Mouse (Mus musculus) heart, adult 2 months (tissue): ENCODE measurements around the gene Gm10382. TPM values are rescaled to one million over a fixed set of nuclear protein-coding genes. Genes with fewer than 3 reads are reported as not detected.
"Not testable (repeated sequence)": the region's sequence is repeated elsewhere in the genome, so short reads cannot be mapped to it uniquely, and the experiment has no call there.

Source experiments
- DNase-seq, 2 experiments: peaks; one replicate each; pipeline ENCODE4 v3.0.0; 2021
- H3K27ac ChIP-seq: fragments of 200-600 bp; 2 replicates; pipeline ENCODE4 v1.8.1; 2022
- H3K27me3 ChIP-seq: fragments of 200-500 bp; 2 replicates; pipeline ENCODE4 v1.6.1; 2012; ENCODE audit warnings: mild to moderate bottlenecking, low read length, inconsistent platforms, mixed read lengths; ENCODE audit not compliant: control insufficient read depth, insufficient read depth
- H3K36me3 ChIP-seq: fragments of 200-500 bp; 2 replicates; pipeline ENCODE4 v1.6.1; 2012; ENCODE audit warnings: low read length, inconsistent platforms; ENCODE audit not compliant: control insufficient read depth, insufficient read depth
- H3K4me1 ChIP-seq: fragments of 200-500 bp; 2 replicates; pipeline ENCODE4 v1.6.1; 2011; ENCODE audit warnings: low read length; ENCODE audit not compliant: control insufficient read depth, insufficient read depth
- H3K4me3 ChIP-seq: fragments of 200-600 bp; 2 replicates; pipeline ENCODE4 v1.8.1; 2022
- H3K79me2 ChIP-seq: fragments of 200-500 bp; replicated peaks from 2 replicates; pipeline ENCODE4 v1.6.1; 2012; ENCODE audit warnings: mild to moderate bottlenecking, inconsistent platforms, low read length, moderate library complexity, mixed read lengths; ENCODE audit not compliant: control insufficient read depth, insufficient read depth
- H3K9ac ChIP-seq: fragments of 200-500 bp; 2 replicates; pipeline ENCODE4 v1.6.1; 2012; ENCODE audit warnings: low read depth, mild to moderate bottlenecking, control low read depth, inconsistent platforms, low read length, mixed read lengths
- CTCF ChIP-seq: fragments of 200-600 bp; IDR thresholded peaks from 2 replicates; pipeline ENCODE4 v1.8.1; 2022; ENCODE audit warnings: antibody characterized with exemption, mild to moderate bottlenecking, moderate library complexity
- EP300 ChIP-seq: fragments of 200-500 bp; IDR thresholded peaks from 2 replicates; pipeline ENCODE4 v1.6.1; 2011; ENCODE audit warnings: low read depth, low read length, control low read depth; ENCODE audit not compliant: insufficient read depth
- POLR2A ChIP-seq: fragments of 200-500 bp; IDR thresholded peaks from 2 replicates; pipeline ENCODE4 v1.6.1; 2011; ENCODE audit warnings: mild to moderate bottlenecking, low read depth, low read length, control low read depth; ENCODE audit not compliant: insufficient read depth
- WGBS: fragments of 180-500 bp; shearing (Covaris S2); methylation state at CpG from one replicate; pipeline ENCODE4 v1.1.7; 2018; 5-methylcytosine and 5-hydroxymethylcytosine counted together
- intact Hi-C: fragments of 180-260 bp; cut with DNase I; formaldehyde crosslinking; loops from one replicate; pipeline ENCODE4 v1.15.1; 2025
- polyA plus RNA-seq: library from polyadenylated mRNA; depleted of rRNA; stranded (reverse); fragments of >200 nt; gene quantifications from 2 replicates; pipeline ENCODE4 v1.2.3, GENCODE M21; 2012; rRNA removed
- total RNA-seq, 2 experiments: library from RNA; stranded (reverse); gene quantifications; 2 replicates each; pipeline ENCODE4 v1.2.3; 2021

Gene Gm10382
- total and polyA plus RNA-seq, 3 experiments, result 0.12 to 0.21 TPM; not detected in 1

GRCm38 (mm10) chr5:125425698-125426276 is 36.7 kb downstream of the Gm10382 start:
- Histone ChIP-seq H3K4me1 (no peaks in the 10 kb centered on the region), H3K4me3 (no peak overlapping the region), H3K27ac (peak overlapping the region; percentile 54), H3K27me3 (no peaks in the 10 kb centered on the region), H3K36me3 (no peaks in the 10 kb centered on the region), H3K9ac (no peak overlapping the region), H3K79me2 (no peaks in the 10 kb centered on the region)
- peak in 1 of 2 experiments; percentile 31 for DNase-seq
- WGBS, result 80% methylated on average over 10 of the region's 10 CpGs
- TF ChIP-seq POLR2A (no peak), CTCF (no peak), EP300 (no peak)
- intact Hi-C loops, result no loop called here

GRCm38 (mm10) chr5:125426343-125426742 is 37.2 kb downstream of the Gm10382 start:
- Histone ChIP-seq H3K9ac (no peak overlapping the region), H3K4me3 (no peak overlapping the region), H3K27ac (peak overlapping the region; percentile 54), H3K4me1 (no peaks in the 10 kb centered on the region), H3K79me2 (no peaks in the 10 kb centered on the region), H3K36me3 (no peaks in the 10 kb centered on the region), H3K27me3 (no peaks in the 10 kb centered on the region)
- no peak for DNase-seq
- TF ChIP-seq CTCF, result no peak
- TF ChIP-seq POLR2A, result no peak
- no peak for TF ChIP-seq EP300
- intact Hi-C loops, result no loop called here
- 76% methylated on average over 10 of the region's 10 CpGs for WGBS

GRCm38 (mm10) chr5:125432324-125432723 is 43.2 kb downstream of the Gm10382 start:
- intact Hi-C loops, result loop anchor here (5.0 kb wide), 1 partner anchor 45 kb away; the partner anchor contains the start of gene Aacs
- not testable (repeated sequence) for H3K9ac ChIP-seq, H3K27ac ChIP-seq, H3K4me1 ChIP-seq, H3K27me3 ChIP-seq, H3K36me3 ChIP-seq, DNase-seq, H3K79me2 ChIP-seq, H3K4me3 ChIP-seq
- 93% methylated on average over 2 of the region's 2 CpGs for WGBS

- intact Hi-C loops, result loop anchor here (5.0 kb wide), 1 partner anchor 43 kb away; the partner anchor contains the start of gene Aacs
- peak within 1 kb of the TSS; percentile 81 for H3K27ac ChIP-seq
These were observed 44.7 kb downstream of the Gm10382 start, which contains the start of gene Dhx37 for GRCm38 (mm10) chr5:125433793-125434337. Dhx37 (minus strand) TSS chr5:125434121.

GRCm38 (mm10) chr5:125434347-125434746 is 45.2 kb downstream of the Gm10382 start:
- H3K9ac ChIP-seq, H3K4me1 ChIP-seq, H3K27me3 ChIP-seq, DNase-seq, H3K79me2 ChIP-seq, H3K27ac ChIP-seq, H3K36me3 ChIP-seq: not testable (repeated sequence)
- peak overlapping the region; percentile 67; the same call in 1 of the 2 replicates for H3K4me3 ChIP-seq
- intact Hi-C loops, result loop anchor here (5.0 kb wide), 1 partner anchor 43 kb away; the partner anchor contains the start of gene Aacs
- TF ChIP-seq CTCF, result peak; percentile 31
- 58% methylated on average over 15 of the region's 15 CpGs for WGBS

More at GRCm38 (mm10) chr5:125433793-125434337, 44.7 kb downstream of the Gm10382 start, which contains the start of gene Dhx37:
- Histone ChIP-seq H3K79me2 (no peaks in the 10 kb centered on the region), H3K4me1 (peaks cover 4% of the 10 kb centered on the region), H3K27me3 (no peaks in the 10 kb centered on the region), H3K36me3 (no peaks in the 10 kb centered on the region), H3K4me3 (peak within 1 kb of the TSS; percentile 67), H3K9ac (peak within 1 kb of the TSS; percentile 81)
- DNase-seq, result peak; percentile 91 to 94
- peak; percentile 70 for TF ChIP-seq POLR2A
- no peak for TF ChIP-seq CTCF
- WGBS, result under 1% methylated on average over 46 of the region's 46 CpGs

Other genes with a start within 250 kb of the Gm10382 start
- 10 to 100 TPM; 73.5 to 77.5 TPM for gene Ncor2, start 210.1 kb upstream of the Gm10382 start, total RNA-seq
- gene Ncor2, start 210.1 kb upstream of the Gm10382 start, polyA plus RNA-seq, result 27.9 and 39.1 TPM in 2 replicates
- gene Scarb1, start 48.2 kb upstream of the Gm10382 start, total RNA-seq, result 10 to 100 TPM; 23.6 to 27.8 TPM
- gene Scarb1, start 48.2 kb upstream of the Gm10382 start, polyA plus RNA-seq, result 55.5 and 77.5 TPM in 2 replicates
- gene Ubc, start 880 bp downstream of the Gm10382 start, total RNA-seq, result 1,000 to 10,000 TPM in 1 of 2 experiments, 100 to 1,000 TPM in 1; 894 to 1,473 TPM
- gene Ubc, start 880 bp downstream of the Gm10382 start, polyA plus RNA-seq, result 664 and 1,033 TPM in 2 replicates
- 10 to 100 TPM; 11.1 to 12.4 TPM for gene Dhx37, start 44.8 kb downstream of the Gm10382 start, total RNA-seq
- 14.8 and 15.7 TPM in 2 replicates for gene Dhx37, start 44.8 kb downstream of the Gm10382 start, polyA plus RNA-seq
- gene Bri3bp, start 52.2 kb downstream of the Gm10382 start, total RNA-seq, result 10 to 100 TPM; 52.2 to 52.4 TPM
- 31.4 and 31.5 TPM in 2 replicates for gene Bri3bp, start 52.2 kb downstream of the Gm10382 start, polyA plus RNA-seq
- 1 to 10 TPM; 3.3 to 3.9 TPM for gene Aacs, start 86.5 kb downstream of the Gm10382 start, total RNA-seq
- 9.8 and 17.7 TPM in 2 replicates for gene Aacs, start 86.5 kb downstream of the Gm10382 start, polyA plus RNA-seq
- gene Tmem132b, start 142.5 kb downstream of the Gm10382 start, total RNA-seq, result not detected
- not detected in 2 replicates for gene Tmem132b, start 142.5 kb downstream of the Gm10382 start, polyA plus RNA-seq